Mouse (Mus musculus): ENCODE measurements around the gene Zc3h4. TPM values are rescaled to one million over a fixed set of nuclear protein-coding genes. Genes with fewer than 3 reads are reported as not detected.

Zc3h4 gene
- total and polyA plus RNA-seq, 3 experiments: 32.9 to 71.8 (median 59.4) TPM

DNA sequence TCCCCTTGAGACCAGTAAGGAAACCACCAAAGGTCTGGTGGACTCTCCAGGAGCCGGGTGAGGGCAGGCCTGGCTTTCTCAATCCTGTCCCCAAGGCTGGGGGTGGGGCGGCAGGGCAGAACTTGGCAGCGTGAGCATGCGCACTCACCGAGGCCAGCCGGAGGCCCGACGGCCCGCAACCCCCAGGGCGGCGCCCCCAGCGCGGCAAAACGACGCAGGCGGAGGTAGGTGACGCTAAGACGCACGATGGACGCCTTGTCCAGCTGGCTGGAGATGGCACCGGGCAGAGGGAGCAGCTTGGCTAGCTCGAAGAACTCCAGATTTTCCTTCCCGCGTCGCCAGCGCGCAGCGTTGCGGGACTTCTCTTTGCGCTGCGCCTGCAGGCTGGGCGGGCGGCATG is 73.7 kb downstream of the Zc3h4 start:
- H3K27ac ChIP-seq (ENCODE audit: control insufficient read depth, low read depth, low read length): no peak overlapping the region
- H3K79me2 ChIP-seq (ENCODE audit: control insufficient read depth, insufficient read depth, low read length, poor library complexity): no peaks in the 10 kb centered on the region
- DNase-seq (ENCODE audit: low read depth, low spot score): no peak
- no peaks in the 10 kb centered on the region for H3K4me1 ChIP-seq (ENCODE audit: control insufficient read depth in 1 of 2, insufficient read depth in 2 of 2, low read length in 2 of 2)
- no peaks in the 10 kb centered on the region for H3K36me3 ChIP-seq (ENCODE audit: control insufficient read depth in 1 of 2, insufficient read depth in 2 of 2, low read length in 2 of 2)
- no peaks in the 10 kb centered on the region for H3K27me3 ChIP-seq (ENCODE audit: control insufficient read depth in 1 of 2, insufficient read depth in 2 of 2, low read length in 2 of 2)
- H3K9me3 ChIP-seq (replicated peaks; ENCODE audit: insufficient read depth, low read length): no peaks in the 10 kb centered on the region
- no peak overlapping the region for H3K9ac ChIP-seq (ENCODE audit: control insufficient read depth, low read depth, low read length, poor library complexity, severe bottlenecking)
- TF ChIP-seq TAL1 (IDR thresholded peaks at IDR 0.05; ENCODE audit: low read length) (no peak), USF1 (IDR thresholded peaks at IDR 0.05; ENCODE audit: low read depth, low read length) (no peak), MAX (IDR thresholded peaks at IDR 0.05; ENCODE audit: low read length) (no peak), POLR2A (IDR thresholded peaks at IDR 0.05; ENCODE audit: control insufficient read depth in 1 of 2, insufficient read depth in 1 of 2, low read depth in 1 of 2, low read length in 2 of 2, poor library complexity in 1 of 2) (no peak), MYB (IDR thresholded peaks at IDR 0.05; ENCODE audit: low read depth, low read length) (no peak), MAZ (IDR thresholded peaks at IDR 0.05; ENCODE audit: low read depth, low read length) (no peak), JUND (IDR thresholded peaks at IDR 0.05; ENCODE audit: low read depth, low read length) (no peak), POLR2AphosphoS2 (IDR thresholded peaks at IDR 0.05; ENCODE audit: low read length) (no peak), ZKSCAN1 (IDR thresholded peaks at IDR 0.05; ENCODE audit: low read depth, low read length) (no peak), MEF2A (IDR thresholded peaks at IDR 0.05; ENCODE audit: extremely low read depth, insufficient replicate concordance, low read depth, low read length, poor library complexity, severe bottlenecking) (no peak), NRF1 (IDR thresholded peaks at IDR 0.05; ENCODE audit: insufficient read depth, low read depth, low read length, poor library complexity, severe bottlenecking) (no peak), RAD21 (IDR thresholded peaks at IDR 0.05; ENCODE audit: low read depth, low read length) (no peak)
- no peak overlapping the region for H3K4me3 ChIP-seq (ENCODE audit: control insufficient read depth in 1 of 2, insufficient read depth in 1 of 2, low read depth in 2 of 2, low read length in 2 of 2)

DNA sequence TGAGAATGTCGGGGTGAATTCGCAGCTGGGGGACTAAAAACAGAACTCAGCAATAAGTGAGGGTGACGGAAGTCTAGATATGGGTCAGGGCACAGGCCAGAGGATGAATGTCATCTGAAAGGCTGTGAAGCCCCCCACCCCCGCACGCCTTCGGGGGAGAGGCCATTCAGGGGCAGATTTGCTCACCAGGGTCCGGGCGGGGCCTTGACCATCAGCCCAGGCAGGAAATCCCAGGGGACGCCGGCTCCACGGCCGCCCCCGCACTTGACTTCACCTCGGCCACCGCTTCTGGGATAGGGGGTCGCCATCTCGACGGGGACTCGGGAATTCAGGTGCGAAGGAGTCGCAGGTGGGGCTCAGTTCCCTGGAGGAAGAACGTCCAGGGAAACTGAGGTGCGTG is 74.6 kb downstream of the Zc3h4 start:
- Histone ChIP-seq H3K9ac (ENCODE audit: control insufficient read depth, low read depth, low read length, poor library complexity, severe bottlenecking) (no peak overlapping the region), H3K27me3 (ENCODE audit: control insufficient read depth in 1 of 2, insufficient read depth in 2 of 2, low read length in 2 of 2) (no peaks in the 10 kb centered on the region; a peak in 1 of 4 replicates), H3K79me2 (ENCODE audit: control insufficient read depth, insufficient read depth, low read length, poor library complexity) (no peaks in the 10 kb centered on the region), H3K36me3 (ENCODE audit: control insufficient read depth in 1 of 2, insufficient read depth in 2 of 2, low read length in 2 of 2) (no peaks in the 10 kb centered on the region), H3K9me3 (replicated peaks; ENCODE audit: insufficient read depth, low read length) (no peaks in the 10 kb centered on the region), H3K4me3 (ENCODE audit: control insufficient read depth in 1 of 2, insufficient read depth in 1 of 2, low read depth in 2 of 2, low read length in 2 of 2) (no peak overlapping the region), H3K4me1 (ENCODE audit: control insufficient read depth in 1 of 2, insufficient read depth in 2 of 2, low read length in 2 of 2) (no peaks in the 10 kb centered on the region), H3K27ac (ENCODE audit: control insufficient read depth, low read depth, low read length) (no peak overlapping the region)
- DNase-seq (ENCODE audit: low read depth, low spot score): no peak
- no peak for TF ChIP-seq USF1 (IDR thresholded peaks at IDR 0.05; ENCODE audit: low read depth, low read length)
- TF ChIP-seq RAD21 (IDR thresholded peaks at IDR 0.05; ENCODE audit: low read depth, low read length): no peak
- no peak for TF ChIP-seq MAX (IDR thresholded peaks at IDR 0.05; ENCODE audit: low read length)
- no peak for TF ChIP-seq MAZ (IDR thresholded peaks at IDR 0.05; ENCODE audit: low read depth, low read length)

GRCm38 (mm10) chr7:16475764-16476599 is 75.3 kb downstream of the Zc3h4 start:
- no peaks in the 10 kb centered on the region for H3K4me1 ChIP-seq (ENCODE audit: control insufficient read depth in 1 of 2, insufficient read depth in 2 of 2, low read length in 2 of 2)
- TF ChIP-seq POLR2AphosphoS2 (IDR thresholded peaks at IDR 0.05; ENCODE audit: low read length): no peak
- TF ChIP-seq SIN3A (IDR thresholded peaks at IDR 0.05; ENCODE audit: low read length): no peak
- no peak for TF ChIP-seq KAT2A (conservative IDR thresholded peaks at IDR 0.05; ENCODE audit: low read depth, low read length)
- no peak for TF ChIP-seq TAL1 (IDR thresholded peaks at IDR 0.05; ENCODE audit: low read length)
- no peak for TF ChIP-seq GATA1 (IDR thresholded peaks at IDR 0.05; ENCODE audit: low read depth, low read length)
- TF ChIP-seq EP300 (IDR thresholded peaks at IDR 0.05; ENCODE audit: low read depth in 1 of 2, low read length in 2 of 2): no peak
- H3K36me3 ChIP-seq (ENCODE audit: control insufficient read depth in 1 of 2, insufficient read depth in 2 of 2, low read length in 2 of 2): no peaks in the 10 kb centered on the region
- DNase-seq (ENCODE audit: low read depth, low spot score): no peak
- no peaks in the 10 kb centered on the region for H3K79me2 ChIP-seq (ENCODE audit: control insufficient read depth, insufficient read depth, low read length, poor library complexity)
- peaks cover 0 to 1% of the 10 kb centered on the region in 2 experiments; a peak in 1 of 4 replicates for H3K27me3 ChIP-seq (ENCODE audit: control insufficient read depth in 1 of 2, insufficient read depth in 2 of 2, low read length in 2 of 2)
- no peak overlapping the region for H3K9ac ChIP-seq (ENCODE audit: control insufficient read depth, low read depth, low read length, poor library complexity, severe bottlenecking)
- no peak overlapping the region for H3K27ac ChIP-seq (ENCODE audit: control insufficient read depth, low read depth, low read length)
- no peak overlapping the region for H3K4me3 ChIP-seq (ENCODE audit: control insufficient read depth in 1 of 2, insufficient read depth in 1 of 2, low read depth in 2 of 2, low read length in 2 of 2)
- H3K9me3 ChIP-seq (replicated peaks; ENCODE audit: insufficient read depth, low read length): no peaks in the 10 kb centered on the region
